Mouse (Mus musculus) brain, adult 2 months (tissue): ENCODE data around the gene Dusp2.

ENCODE experiments used
- DNase-seq: peaks from one replicate; pipeline ENCODE4 v3.0.0; 2011; ENCODE audit warnings: low read depth, low spot score

Dusp2 gene

GRCm38 (mm10) chr2:127323667-127324066 lies 12.3 kb upstream of the Dusp2 start:
- DNase-seq, result no peak

- DNase-seq, result peak; percentile 12
Measured at GRCm38 (mm10) chr2:127324456-127324855, 11.5 kb upstream of the Dusp2 start.

DNA sequence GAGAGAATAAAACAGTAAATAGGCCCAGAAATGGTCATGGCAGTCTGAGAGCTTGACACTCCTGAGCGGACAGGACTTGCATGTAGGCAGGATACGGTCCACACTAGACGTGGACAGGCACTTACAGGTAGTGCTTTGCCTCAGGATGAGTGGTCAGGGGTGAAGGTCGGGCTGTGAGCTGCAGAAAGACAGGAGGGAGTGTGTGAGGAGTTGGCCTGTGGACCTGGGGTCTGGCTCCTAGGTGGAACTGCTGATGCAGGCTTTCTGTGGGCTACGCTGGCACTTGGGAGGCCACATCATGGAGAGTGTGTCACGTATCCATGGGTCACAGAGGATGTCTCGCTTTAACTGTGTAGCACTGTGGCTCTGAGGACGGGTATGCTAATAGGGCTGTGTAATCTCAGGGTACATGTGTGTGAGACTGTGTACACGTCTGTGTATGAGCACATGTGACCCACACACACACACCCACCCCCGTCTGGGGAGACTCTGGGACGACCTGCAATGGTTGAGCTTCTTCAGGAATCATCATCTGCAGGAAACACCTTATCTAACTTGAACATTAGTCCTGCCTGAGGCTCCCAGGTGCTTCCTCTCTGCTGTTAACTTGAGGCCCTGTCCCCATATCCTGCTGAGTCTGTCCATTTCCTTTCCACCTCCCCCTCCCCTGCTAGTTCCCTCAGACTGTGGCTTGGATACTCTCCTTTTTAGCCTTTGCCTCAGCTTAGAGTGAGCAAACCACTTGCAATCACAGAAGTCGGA lies 7.7 kb upstream of the Dusp2 start:
- no peak for DNase-seq

DNA sequence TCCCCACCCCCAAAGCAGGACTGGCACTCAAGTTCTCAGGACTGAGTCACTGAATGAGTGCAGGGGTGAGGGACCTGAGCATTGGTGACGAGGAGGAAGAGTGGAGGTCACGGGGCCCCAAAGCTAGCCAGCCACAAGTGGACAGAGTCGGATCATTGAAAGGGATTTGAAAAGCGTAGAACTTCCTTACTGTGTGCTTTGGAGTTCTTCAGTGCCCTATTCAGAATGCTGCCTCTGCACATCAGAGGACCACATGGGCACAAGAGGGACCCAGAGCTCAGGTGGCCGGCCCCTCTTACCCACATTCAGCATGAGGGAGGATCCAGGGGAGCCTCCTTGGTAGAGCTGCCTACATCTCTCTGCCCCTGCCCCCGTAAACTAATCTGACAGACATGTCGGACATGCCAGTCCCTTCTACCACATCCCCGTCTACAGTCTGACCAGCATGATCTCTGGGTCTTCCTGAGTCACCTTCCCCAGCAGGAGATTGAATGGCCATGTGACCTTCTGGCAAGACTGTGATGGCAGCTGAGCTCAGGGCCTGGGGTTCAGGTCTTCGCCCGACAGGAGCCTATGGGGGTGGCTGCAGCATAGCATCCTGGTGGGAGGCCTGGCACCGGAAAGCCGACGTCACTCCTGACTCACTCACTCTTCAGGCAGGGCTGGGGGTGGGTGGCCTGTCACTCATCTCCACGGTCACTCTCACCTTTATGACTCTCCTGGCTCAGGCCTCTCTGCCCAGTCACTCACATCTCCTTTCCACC lies 3.0 kb upstream of the Dusp2 start:
- no peak for DNase-seq

- DNase-seq, result no peak
Measured at GRCm38 (mm10) chr2:127333945-127334603, 1.9 kb upstream of the Dusp2 start.

DNA sequence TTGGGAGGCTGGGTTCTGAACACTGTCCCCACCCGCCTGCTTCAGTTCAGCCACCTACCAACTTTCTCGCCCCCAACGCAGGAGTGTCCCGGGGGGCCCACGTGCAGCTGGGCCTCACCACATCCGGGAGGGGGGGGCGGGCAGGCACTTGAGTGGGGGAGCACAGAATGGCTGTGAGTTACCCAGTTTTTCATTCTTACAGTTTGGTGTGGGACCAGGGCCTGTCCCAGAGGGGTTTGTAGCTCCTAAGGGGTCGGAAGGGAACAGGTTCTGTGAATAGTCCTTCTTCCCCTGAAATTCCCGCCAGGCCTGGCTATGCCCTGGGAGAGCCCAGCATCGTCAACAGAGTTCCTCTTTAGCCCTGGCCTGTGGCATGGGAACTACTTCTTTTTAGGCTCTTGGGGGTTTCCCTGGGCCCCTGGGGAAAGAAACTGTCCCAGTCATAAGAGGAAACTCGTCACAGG lies 849 bp upstream of the Dusp2 start:
- no peak for DNase-seq

DNA sequence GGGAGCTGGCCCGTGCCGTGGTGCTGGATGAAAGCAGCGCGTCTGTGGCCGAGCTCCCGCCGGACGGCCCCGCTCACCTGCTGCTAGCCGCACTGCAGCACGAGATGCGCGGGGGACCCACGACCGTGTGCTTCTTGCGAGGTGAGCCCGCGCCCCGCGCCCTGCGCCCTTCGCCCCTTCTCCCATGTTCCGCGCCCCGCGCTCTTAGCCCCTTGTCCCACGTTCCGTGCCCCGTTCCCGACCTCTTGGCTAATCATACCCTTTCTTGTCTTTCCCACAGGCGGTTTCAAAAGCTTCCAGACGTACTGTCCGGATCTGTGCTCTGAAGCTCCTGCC lies 506 bp downstream of the Dusp2 start:
- no peak for DNase-seq

DNA sequence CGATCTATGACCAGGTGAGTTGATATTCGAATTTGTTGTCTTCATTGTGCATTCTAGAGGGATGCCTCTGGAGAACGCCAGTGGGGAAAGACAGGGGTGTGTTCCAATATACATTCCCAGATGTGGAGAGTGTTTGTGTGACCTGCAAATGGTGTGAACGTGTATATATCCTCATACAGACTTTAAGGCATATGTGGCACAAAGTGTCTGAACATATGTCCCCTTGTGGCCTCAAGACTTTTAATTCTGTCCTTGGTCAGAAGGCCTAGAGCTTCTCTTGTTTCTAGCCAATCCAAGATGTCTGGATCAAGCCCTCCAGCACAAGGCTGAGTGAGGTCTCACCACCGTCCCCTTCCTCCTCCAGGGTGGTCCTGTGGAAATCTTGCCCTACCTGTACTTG lies 926 bp downstream of the Dusp2 start:
- DNase-seq, result no peak

DNA sequence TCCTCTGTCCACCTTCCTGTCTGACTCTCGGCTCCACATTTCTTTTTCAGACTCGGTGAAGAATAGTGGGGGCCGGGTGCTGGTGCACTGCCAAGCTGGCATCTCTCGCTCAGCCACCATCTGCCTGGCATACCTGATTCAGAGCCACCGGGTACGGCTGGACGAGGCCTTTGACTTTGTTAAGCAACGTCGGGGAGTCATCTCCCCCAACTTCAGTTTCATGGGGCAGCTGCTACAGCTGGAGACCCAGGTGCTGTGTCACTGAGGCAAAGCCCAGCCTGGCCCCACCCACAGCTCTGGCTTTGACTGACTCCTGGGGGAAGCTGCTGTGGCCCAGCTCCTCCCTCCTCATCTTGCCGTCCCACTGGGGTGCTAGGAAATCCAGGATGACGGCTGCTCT lies 1.6 kb downstream of the Dusp2 start:
- DNase-seq, result peak; percentile 47

DNA sequence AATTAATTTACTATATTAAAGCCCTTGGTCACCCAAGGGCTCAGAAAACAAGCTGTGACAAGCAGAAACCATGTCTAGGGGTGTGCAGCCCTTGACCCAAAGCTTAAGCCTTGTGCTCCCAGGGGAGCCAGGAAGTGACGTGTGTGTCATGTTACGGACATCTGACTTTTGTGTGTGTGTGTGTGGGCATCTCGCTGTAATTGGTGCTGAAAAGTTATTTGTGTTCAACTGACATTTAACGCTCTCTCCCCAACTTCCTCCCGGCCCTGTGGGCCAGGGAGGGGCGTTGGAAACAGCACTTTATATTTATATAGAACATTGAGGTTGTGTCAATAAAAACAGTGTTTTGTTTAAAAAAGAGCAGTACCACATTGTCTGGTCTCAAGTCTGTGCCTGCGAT lies 2.1 kb downstream of the Dusp2 start:
- no peak for DNase-seq

GRCm38 (mm10) chr2:127338416-127338815 lies 2.5 kb downstream of the Dusp2 start, which contains the start of gene Astl:
Astl (plus strand) TSS chr2:127338639.
- DNase-seq, result no peak

GRCm38 (mm10) chr2:127338833-127339232 lies 2.9 kb downstream of the Dusp2 start:
- DNase-seq, result no peak

DNA sequence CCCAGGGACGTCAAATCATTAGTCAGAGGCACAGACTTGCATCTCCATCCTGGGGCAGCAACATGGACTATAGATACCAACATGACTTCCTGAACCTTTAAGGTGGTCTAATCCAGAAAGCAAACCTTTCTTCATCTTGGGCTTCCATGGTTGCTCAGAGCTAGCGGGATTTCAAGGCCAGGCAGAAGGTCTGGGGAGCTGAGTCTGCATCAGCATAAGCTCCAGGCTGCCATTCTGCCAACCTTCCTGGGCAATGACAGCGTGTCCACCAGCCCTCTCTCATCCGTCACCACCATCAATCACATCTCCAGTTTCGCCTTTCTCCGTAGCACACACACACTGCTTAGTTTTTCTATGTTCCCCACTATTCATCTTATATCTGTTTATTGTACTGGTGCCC lies 3.3 kb downstream of the Dusp2 start:
- DNase-seq, result no peak

- DNase-seq, result peak; percentile 57
Measured at GRCm38 (mm10) chr2:127341159-127341558, 5.2 kb downstream of the Dusp2 start.

DNA sequence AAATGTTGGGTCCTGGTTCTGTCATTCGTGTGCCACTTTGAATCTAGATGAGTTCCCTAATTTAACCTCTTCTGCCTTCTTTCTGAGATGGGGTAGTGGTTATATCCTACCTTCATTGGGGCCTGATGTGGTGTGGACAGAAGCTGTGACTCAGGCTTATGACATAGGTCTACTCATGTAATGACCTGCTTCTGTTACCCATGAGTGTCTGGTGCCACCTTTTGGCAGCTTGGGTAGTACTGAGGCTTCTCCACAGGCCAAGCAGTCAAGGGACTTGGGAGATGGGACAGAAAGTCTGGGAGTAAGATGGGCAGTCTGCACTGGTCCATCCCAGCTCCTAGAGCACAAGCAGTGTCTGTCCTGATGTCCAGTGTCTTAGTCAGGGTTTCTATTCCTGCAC lies 10.4 kb downstream of the Dusp2 start:
- DNase-seq, result no peak

- DNase-seq, result peak; percentile 86
Measured at GRCm38 (mm10) chr2:127347147-127347985, 11.4 kb downstream of the Dusp2 start.

GRCm38 (mm10) chr2:127353881-127354280 lies 17.9 kb downstream of the Dusp2 start:
- DNase-seq, result no peak

DNA sequence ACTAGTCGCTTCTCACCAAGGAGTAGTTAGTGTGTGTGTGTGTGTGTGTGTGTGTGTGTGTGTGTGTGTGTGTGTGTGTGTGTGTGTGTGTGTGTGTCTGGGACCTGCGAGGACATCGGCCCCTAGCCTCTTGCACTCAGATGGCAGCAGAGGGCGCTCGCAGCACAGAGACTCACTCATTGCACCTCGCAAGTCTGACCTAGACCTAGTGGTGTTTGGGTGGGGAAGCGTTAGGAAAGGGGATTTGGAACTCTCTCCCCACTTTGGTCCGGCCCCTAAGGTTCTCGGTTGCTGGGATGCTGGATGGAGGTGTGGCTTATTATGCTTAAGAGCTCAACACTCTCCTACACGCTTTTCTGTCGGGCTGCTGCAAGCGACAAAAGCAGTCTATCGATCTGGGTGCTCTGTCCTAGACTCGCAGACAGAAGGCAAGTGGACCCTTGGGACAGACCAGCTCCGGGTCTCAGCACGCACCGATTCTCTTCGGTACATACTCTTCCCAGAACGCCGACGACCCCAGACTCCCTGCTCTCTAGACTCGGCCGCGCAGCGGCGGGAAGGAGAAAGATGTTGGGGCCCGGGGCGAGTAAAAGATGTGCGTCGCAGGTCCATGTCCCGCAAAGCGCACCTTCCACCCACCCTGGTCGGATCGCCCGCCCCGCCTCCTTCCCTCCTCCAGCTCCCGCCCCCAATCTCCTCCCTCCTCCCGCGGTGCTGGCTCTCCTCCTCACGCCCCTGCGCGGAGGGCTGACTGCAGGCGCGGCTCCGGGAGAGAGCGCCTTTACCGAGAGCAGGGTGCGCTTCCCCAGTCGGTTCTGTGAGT lies 26.7 kb downstream of the Dusp2 start, which contains the start of gene Adra2b:
Adra2b (plus strand) TSS at position 750 of the 823 bp plus-strand sequence.
- peak; percentile 91 for DNase-seq

GRCm38 (mm10) chr2:127363282-127363652 lies 27.3 kb downstream of the Dusp2 start:
- no peak for DNase-seq

DNA sequence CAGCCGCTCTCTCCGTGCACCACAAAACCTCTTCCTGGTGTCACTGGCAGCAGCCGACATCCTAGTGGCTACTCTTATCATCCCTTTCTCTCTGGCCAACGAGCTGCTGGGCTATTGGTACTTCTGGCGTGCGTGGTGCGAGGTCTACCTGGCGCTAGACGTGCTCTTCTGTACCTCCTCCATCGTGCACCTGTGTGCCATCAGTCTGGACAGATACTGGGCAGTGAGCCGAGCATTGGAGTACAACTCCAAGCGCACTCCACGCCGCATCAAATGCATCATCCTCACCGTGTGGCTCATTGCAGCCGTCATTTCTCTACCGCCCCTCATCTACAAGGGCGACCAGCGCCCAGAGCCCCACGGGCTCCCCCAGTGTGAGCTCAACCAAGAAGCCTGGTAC lies 27.7 kb downstream of the Dusp2 start:
- no peak for DNase-seq

DNA sequence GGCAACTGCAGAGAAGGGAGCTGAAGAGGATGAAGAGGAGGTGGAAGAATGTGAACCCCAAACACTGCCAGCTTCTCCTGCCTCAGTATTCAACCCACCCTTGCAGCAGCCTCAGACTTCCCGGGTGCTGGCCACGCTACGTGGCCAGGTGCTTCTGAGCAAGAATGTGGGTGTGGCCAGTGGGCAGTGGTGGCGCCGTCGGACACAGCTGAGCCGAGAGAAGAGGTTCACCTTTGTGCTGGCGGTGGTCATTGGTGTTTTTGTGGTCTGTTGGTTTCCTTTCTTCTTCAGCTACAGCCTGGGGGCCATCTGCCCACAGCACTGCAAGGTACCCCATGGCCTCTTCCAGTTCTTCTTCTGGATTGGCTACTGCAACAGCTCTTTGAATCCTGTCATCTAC lies 28.5 kb downstream of the Dusp2 start:
- DNase-seq, result no peak
